Mouse (Mus musculus) embryonic stem cell, embryonic (primary cell): ENCODE measurements at regions not wholly inside any gene's neighbourhood (a gene's known extent, or its start where the extent isn't known, plus 50 kb on each side); places are given as distances from the start of the nearest gene placed in this dataset.

Source experiments
- CTCF ChIA-PET, 4 experiments: fragments of 300-600 bp in 2 of 4; fragments of 350-600 bp in 2 of 4; sonication (Branson Sonifier 250); formaldehyde crosslinking; loops; one replicate each; lab custom pipeline; 2022; ENCODE audit warnings: inconsistent platforms in 2 of 4; lab: Charles Lee
- POLR2A ChIA-PET, 4 experiments: fragments of 300-600 bp in 2 of 4; fragments of 350-600 bp in 2 of 4; sonication (Branson Sonifier 250); formaldehyde crosslinking; loops; one replicate each; lab custom pipeline; 2022; ENCODE audit warnings: antibody characterized with exemption in 4 of 4, inconsistent platforms in 1 of 4; lab: Charles Lee

GRCm38 (mm10) chr11:92858170-92858569, 239.7 kb upstream of the Car10 start:
- ChIA-PET CTCF (no interaction called here), POLR2A (no interaction called here)

GRCm38 (mm10) chr11:92889693-92890454, 208.0 kb upstream of the Car10 start:
- POLR2A ChIA-PET: no interaction called here
- CTCF ChIA-PET: interaction anchor here in 2 of 4 experiments (0.6 to 0.7 kb wide), 2 partner anchors 121 to 752 kb away, joined by 3 to 7 read pairs; no protein-coding TSS in a partner anchor

- POLR2A ChIA-PET: no interaction called here
- CTCF ChIA-PET: interaction anchor here in 1 of 4 experiments (0.6 kb wide), 1 partner anchor 11 kb away, joined by 4 read pairs; no protein-coding TSS in a partner anchor
Measured at GRCm38 (mm10) chr11:92899296-92899695, 198.5 kb upstream of the Car10 start.
